Mouse (Mus musculus): ENCODE measurements around the gene Rnf24.
A peak's percentile ranks its signal among the peaks of the same experiment; 100 is the strongest.

GRCm38 (mm10) chr2:131307822-131308221, 44.9 kb downstream of the Rnf24 start:
- no peak for TF ChIP-seq KAT2A (IDR thresholded peaks at IDR 0.05; ENCODE audit: insufficient replicate concordance, low read length)
- no peak for TF ChIP-seq POLR2A (IDR thresholded peaks at IDR 0.05; ENCODE audit: low read depth, low read length)
- TF ChIP-seq MXI1 (IDR thresholded peaks at IDR 0.05; ENCODE audit: low read depth, low read length), result no peak
- no peak for TF ChIP-seq IRF4 (IDR thresholded peaks at IDR 0.05; ENCODE audit: low read depth, low read length)
- TF ChIP-seq EP300 (IDR thresholded peaks at IDR 0.05; ENCODE audit: low read length), result no peak
- TF ChIP-seq CTCF (conservative IDR thresholded peaks at IDR 0.05 in 1 of 2, IDR thresholded peaks at IDR 0.05 in 1 of 2; ENCODE audit: low read depth in 2 of 2, low read length in 2 of 2), result no peak
- 0 out of 2 replicates have a peak, but pooled peaks have one; percentile 2 for TF ChIP-seq MAX (IDR thresholded peaks at IDR 0.05; ENCODE audit: low read length)
- TF ChIP-seq TCF12 (IDR thresholded peaks at IDR 0.05; ENCODE audit: low read depth, low read length), result no peak
- no peak for TF ChIP-seq E2F4 (IDR thresholded peaks at IDR 0.05; ENCODE audit: insufficient replicate concordance, low read depth, low read length)
